Mouse (Mus musculus) erythroblast, embryonic 14.5 days (primary cell): ENCODE results near the gene Vps8.

Source experiments
- GATA1 ChIP-seq: IDR thresholded peaks from 2 replicates; pipeline ENCODE4 v1.6.1; 2012; ENCODE audit warnings: low read length, inconsistent platforms, mixed read lengths
- TAL1 ChIP-seq: IDR thresholded peaks from 3 replicates; pipeline ENCODE4 v1.6.1; 2012; ENCODE audit warnings: low read length, inconsistent platforms, mixed read lengths

DNA sequence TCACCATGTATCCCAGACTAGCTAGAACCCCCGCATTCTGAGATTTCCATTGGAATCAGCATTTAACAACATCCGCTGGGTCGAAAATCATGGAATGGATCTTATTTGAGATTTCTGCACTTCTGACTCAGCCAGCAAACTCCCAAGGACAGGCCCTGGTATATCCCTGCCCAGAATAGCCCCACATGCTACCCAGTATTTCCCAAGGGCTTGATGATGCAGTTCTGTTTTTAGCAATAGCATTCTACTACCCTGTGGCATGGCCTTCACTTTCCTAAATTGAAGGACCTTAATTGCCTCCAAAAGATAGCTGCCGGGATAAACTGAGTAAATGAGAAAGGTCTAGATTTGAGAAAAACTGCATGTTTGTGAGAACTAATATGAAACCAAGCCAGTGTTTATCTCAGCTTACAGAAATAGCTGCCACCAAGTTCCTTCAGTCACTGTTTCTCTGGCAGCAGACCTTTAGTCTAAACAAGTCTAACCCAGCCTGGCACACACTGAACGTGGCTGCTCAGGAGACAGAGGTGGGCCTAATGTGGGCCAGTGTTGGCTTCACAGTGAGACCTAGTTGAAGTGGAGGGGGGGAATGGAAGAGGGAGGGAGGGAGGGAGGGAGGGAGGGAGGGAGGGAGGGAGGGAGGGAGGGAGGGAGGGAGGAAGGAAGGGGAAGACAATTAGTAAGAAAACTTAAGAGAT, 213.4 kb downstream of the Vps8 start:
- TF ChIP-seq TAL1 (no peak), GATA1 (no peak)
